Mouse (Mus musculus): ENCODE measurements around the gene Ubqln4. TPM values are rescaled to one million over a fixed set of nuclear protein-coding genes. Genes with fewer than 3 reads are reported as not detected.

Ubqln4 gene
- total and polyA plus RNA-seq, 3 experiments, result 22.8 to 62.2 (median 39.6) TPM

DNA sequence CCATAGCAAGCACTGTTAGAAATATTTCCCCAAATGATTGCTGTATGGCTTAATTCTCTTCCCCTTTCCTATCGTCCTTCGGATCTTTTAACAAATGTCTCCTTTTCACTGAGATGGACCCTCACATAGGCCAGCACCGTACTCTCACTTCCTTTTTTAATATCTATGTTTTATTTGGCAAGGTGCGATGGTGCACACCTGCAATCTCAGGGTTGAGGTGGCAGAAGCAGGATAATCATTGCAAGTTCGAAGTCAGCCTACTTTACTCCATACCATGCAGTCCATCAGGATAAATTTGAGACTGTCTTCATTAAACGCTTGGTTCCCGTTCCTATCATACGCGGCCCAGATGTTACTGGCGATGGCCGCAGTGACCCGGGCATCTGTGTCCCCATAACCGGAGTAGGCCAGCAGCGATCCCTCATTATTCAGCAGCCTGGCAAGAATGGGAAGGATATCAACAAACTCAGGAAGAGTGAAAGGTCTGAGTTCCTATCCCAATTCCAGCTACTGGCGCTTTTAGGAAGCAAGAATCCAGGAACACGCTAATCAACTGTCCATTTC, 1.4 kb upstream of the Ubqln4 start:
- no peak for DNase-seq (ENCODE audit: extremely low read depth)
- TF ChIP-seq POLR2A (IDR thresholded peaks at IDR 0.05; ENCODE audit: low read depth, low read length) (no peak), MAZ (IDR thresholded peaks at IDR 0.05; ENCODE audit: low read depth, low read length) (no peak), CTCF (conservative IDR thresholded peaks at IDR 0.05 in 1 of 2, IDR thresholded peaks at IDR 0.05 in 1 of 2; ENCODE audit: low read depth in 2 of 2, low read length in 2 of 2) (no peak), ZC3H11A (IDR thresholded peaks at IDR 0.05; ENCODE audit: low read depth, low read length) (no peak), UBTF (IDR thresholded peaks at IDR 0.05; ENCODE audit: low read depth, low read length) (no peak), POLR2AphosphoS2 (IDR thresholded peaks at IDR 0.05; ENCODE audit: low read depth, low read length) (no peak), GABPA (IDR thresholded peaks at IDR 0.05; ENCODE audit: insufficient replicate concordance, low read depth, low read length) (no peak), ETS1 (conservative IDR thresholded peaks at IDR 0.05; ENCODE audit: low read depth, low read length) (no peak), MAX (IDR thresholded peaks at IDR 0.05; ENCODE audit: low read length) (no peak), CHD2 (IDR thresholded peaks at IDR 0.05; ENCODE audit: low read length) (no peak), EP300 (IDR thresholded peaks at IDR 0.05; ENCODE audit: low read length) (peak; percentile 27; the same call in 1 of the 2 replicates), RAD21 (IDR thresholded peaks at IDR 0.05; ENCODE audit: low read depth, low read length) (no peak), NRF1 (IDR thresholded peaks at IDR 0.05; ENCODE audit: low read depth, low read length) (no peak), IRF4 (IDR thresholded peaks at IDR 0.05; ENCODE audit: low read depth, low read length) (peak; percentile 37; the same call in 1 of the 2 replicates), MXI1 (IDR thresholded peaks at IDR 0.05; ENCODE audit: low read depth, low read length) (no peak), HCFC1 (IDR thresholded peaks at IDR 0.05; ENCODE audit: low read depth, low read length) (no peak), JUN (IDR thresholded peaks at IDR 0.05; ENCODE audit: insufficient read depth, low read depth, low read length) (no peak)
- Histone ChIP-seq H3K4me2 (ENCODE audit: insufficient read depth, low read depth, poor library complexity, severe bottlenecking) (peak overlapping the region; percentile 71), H3K27ac (ENCODE audit: insufficient read depth, low read depth) (no peak overlapping the region), H3K9ac (ENCODE audit: insufficient read depth, low read depth) (peak overlapping the region; percentile 91), H3K36me3 (replicated peaks in 1 of 2; ENCODE audit: control insufficient read depth in 1 of 2, insufficient read depth in 1 of 2, low read length in 1 of 2) (peaks cover 19 to 42% of the 10 kb centered on the region in 2 experiments), H3K4me3 (replicated peaks in 1 of 3; ENCODE audit: low read depth in 2 of 3, low read length in 2 of 3, poor library complexity in 1 of 3) (peak overlapping the region; percentile 92 to 97 (median 93)), H3K27me3 (replicated peaks) (no peaks in the 10 kb centered on the region), H3K4me1 (ENCODE audit: control insufficient read depth in 1 of 2, insufficient read depth in 2 of 2) (peaks cover 7 to 28% of the 10 kb centered on the region in 2 experiments; a peak in 3 of 4 replicates), H3K9me3 (replicated peaks; ENCODE audit: low read length) (no peaks in the 10 kb centered on the region), H3K79me2 (replicated peaks; ENCODE audit: control insufficient read depth, extremely low read depth, insufficient read depth, poor library complexity, severe bottlenecking) (peaks cover 14% of the 10 kb centered on the region)
- dilution Hi-C loops (cut with MboI; ENCODE audit: extremely low pct_ligation_motif_present, extremely low pct_unique_long_range_greater_than_20kb, low sequenced_read_pairs), result no loop called here
- in situ Hi-C loops (cut with MboI; ENCODE audit: low pct_ligation_motif_present, low pct_unique_long_range_greater_than_20kb, low sequenced_read_pairs), result loop anchor here (10.0 kb wide), 1 partner anchor 203 kb away; no protein-coding TSS in a partner anchor

DNA sequence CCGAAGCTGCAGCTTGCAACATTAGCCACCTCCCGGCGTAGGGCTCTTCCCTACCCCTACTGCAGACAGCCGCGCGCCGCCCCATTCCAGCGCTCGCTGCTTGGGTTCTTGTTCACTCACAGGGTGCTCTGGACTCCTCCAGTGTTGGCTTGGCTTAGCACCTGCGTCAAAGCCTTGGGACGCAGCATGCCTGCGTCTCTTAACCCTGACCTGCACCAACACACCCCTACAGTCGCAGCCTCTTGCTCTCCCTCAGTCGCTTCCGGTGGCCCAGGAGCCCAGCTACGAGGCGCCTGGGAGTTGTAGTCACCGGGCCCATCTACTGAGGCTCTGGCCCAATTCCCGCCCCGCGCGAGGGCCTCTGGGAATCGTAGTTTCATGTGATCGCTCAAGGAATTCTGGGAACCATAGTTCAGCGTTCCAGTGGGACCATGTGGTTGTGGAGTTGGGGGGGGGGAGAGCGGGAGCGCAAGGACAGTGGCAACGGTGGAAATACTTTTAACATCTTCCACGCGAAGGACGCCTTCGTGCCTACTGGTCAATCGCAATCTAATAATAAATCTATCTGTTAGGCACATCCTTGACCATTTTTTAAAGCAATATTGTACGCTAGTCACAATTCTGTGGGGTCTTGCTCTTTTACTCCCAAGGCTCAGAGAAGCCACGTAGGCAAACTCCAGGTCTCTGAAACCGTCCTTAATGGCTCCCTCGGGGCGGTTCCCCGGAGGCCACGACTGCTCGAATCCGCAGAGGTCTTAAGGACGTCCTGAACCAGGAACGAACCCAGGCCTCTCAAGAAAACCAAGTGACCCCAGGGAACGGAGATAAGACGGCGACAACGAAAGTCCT, 658 bp upstream of the Ubqln4 start, which contains the start of gene Lamtor2:
Gene Lamtor2 (minus strand): TSS at position 399 of the 849 bp plus-strand sequence.
- peak within 1 kb of the TSS; percentile 82 for H3K4me2 ChIP-seq (ENCODE audit: insufficient read depth, low read depth, poor library complexity, severe bottlenecking)
- H3K27ac ChIP-seq (ENCODE audit: insufficient read depth, low read depth), result peak within 1 kb of the TSS; percentile 70
- H3K4me3 ChIP-seq (replicated peaks in 1 of 3; ENCODE audit: low read depth in 2 of 3, low read length in 2 of 3, poor library complexity in 1 of 3), result peak within 1 kb of the TSS; percentile 92 to 97 (median 93)
- dilution Hi-C loops (cut with MboI; ENCODE audit: extremely low pct_ligation_motif_present, extremely low pct_unique_long_range_greater_than_20kb, low sequenced_read_pairs) (no loop called here), in situ Hi-C loops (cut with MboI; ENCODE audit: low pct_ligation_motif_present, low pct_unique_long_range_greater_than_20kb, low sequenced_read_pairs) (loop anchor here (10.0 kb wide), 1 partner anchor 202 kb away; no protein-coding TSS in a partner anchor)
- H3K27me3 ChIP-seq (replicated peaks), result no peaks in the 10 kb centered on the region
- peak; percentile 97 for DNase-seq (ENCODE audit: extremely low read depth)
- peaks cover 19 to 46% of the 10 kb centered on the region in 2 experiments for H3K36me3 ChIP-seq (replicated peaks in 1 of 2; ENCODE audit: control insufficient read depth in 1 of 2, insufficient read depth in 1 of 2, low read length in 1 of 2)
- peak within 1 kb of the TSS; percentile 91 for H3K9ac ChIP-seq (ENCODE audit: insufficient read depth, low read depth)
- H3K9me3 ChIP-seq (replicated peaks; ENCODE audit: low read length), result no peaks in the 10 kb centered on the region
- H3K4me1 ChIP-seq (ENCODE audit: control insufficient read depth in 1 of 2, insufficient read depth in 2 of 2), result peaks cover 7 to 28% of the 10 kb centered on the region in 2 experiments; a peak in 3 of 4 replicates
- H3K79me2 ChIP-seq (replicated peaks; ENCODE audit: control insufficient read depth, extremely low read depth, insufficient read depth, poor library complexity, severe bottlenecking), result peaks cover 14% of the 10 kb centered on the region
- peak; percentile 99 for TF ChIP-seq HCFC1 (IDR thresholded peaks at IDR 0.05; ENCODE audit: low read depth, low read length)
- no peak for TF ChIP-seq JUN (IDR thresholded peaks at IDR 0.05; ENCODE audit: insufficient read depth, low read depth, low read length)
- TF ChIP-seq CHD1 (IDR thresholded peaks at IDR 0.05; ENCODE audit: low read depth, low read length), result no peak
- TF ChIP-seq USF1 (IDR thresholded peaks at IDR 0.05; ENCODE audit: low read depth, low read length), result peak; percentile 50
- no peak; the same call in 1 of the 2 replicates for TF ChIP-seq SIN3A (IDR thresholded peaks at IDR 0.05; ENCODE audit: low read length)
- peak; percentile 54; the same call in 1 of the 2 replicates for TF ChIP-seq CHD2 (IDR thresholded peaks at IDR 0.05; ENCODE audit: low read length)
- no peak for TF ChIP-seq EP300 (IDR thresholded peaks at IDR 0.05; ENCODE audit: low read length)
- TF ChIP-seq TBP (conservative IDR thresholded peaks at IDR 0.05; ENCODE audit: low read depth, low read length), result 0 out of 2 replicates have a peak, but pooled peaks have one; percentile 10
- no peak for TF ChIP-seq ETS1 (conservative IDR thresholded peaks at IDR 0.05; ENCODE audit: low read depth, low read length)
- no peak for TF ChIP-seq PAX5 (IDR thresholded peaks at IDR 0.05; ENCODE audit: low read length)
- TF ChIP-seq E2F4 (IDR thresholded peaks at IDR 0.05; ENCODE audit: insufficient replicate concordance, low read depth, low read length), result peak; percentile 91; the same call in 1 of the 2 replicates
- TF ChIP-seq BHLHE40 (IDR thresholded peaks at IDR 0.05; ENCODE audit: low read depth, low read length), result peak; percentile 3; the same call in 1 of the 2 replicates
- TF ChIP-seq POLR2A (IDR thresholded peaks at IDR 0.05; ENCODE audit: low read depth, low read length), result peak; percentile 73
- peak; percentile 19; the same call in 1 of the 2 replicates for TF ChIP-seq MEF2A (IDR thresholded peaks at IDR 0.05; ENCODE audit: borderline replicate concordance, low read depth, low read length)
- TF ChIP-seq TCF12 (IDR thresholded peaks at IDR 0.05; ENCODE audit: low read depth, low read length), result peak; percentile 89
- TF ChIP-seq KAT2A (IDR thresholded peaks at IDR 0.05; ENCODE audit: insufficient replicate concordance, low read length), result peak; percentile 99
- no peak; the same call in 1 of the 2 replicates for TF ChIP-seq UBTF (IDR thresholded peaks at IDR 0.05; ENCODE audit: low read depth, low read length)
- no peak for TF ChIP-seq CTCF (conservative IDR thresholded peaks at IDR 0.05 in 1 of 2, IDR thresholded peaks at IDR 0.05 in 1 of 2; ENCODE audit: low read depth in 2 of 2, low read length in 2 of 2)
- peak; percentile 76; the same call in 1 of the 2 replicates for TF ChIP-seq GABPA (IDR thresholded peaks at IDR 0.05; ENCODE audit: insufficient replicate concordance, low read depth, low read length)

Measured in CH12.LX (cell line).